Mouse (Mus musculus): Measurements from ENCODE around the gene Dmgdh.

GRCm38 (mm10) chr13:93690821-93691220 is 16.6 kb downstream of the Dmgdh start:
- no peak for TF ChIP-seq ZNF384 (IDR thresholded peaks at IDR 0.05; ENCODE audit: low read depth, low read length)
- no peak for TF ChIP-seq CHD2 (IDR thresholded peaks at IDR 0.05; ENCODE audit: low read depth, low read length)
- no peak for TF ChIP-seq ZC3H11A (IDR thresholded peaks at IDR 0.05; ENCODE audit: borderline replicate concordance, low read depth, low read length)
